Mouse (Mus musculus) CH12.LX (cell line): ENCODE data around the gene Ncoa6. TPM values are rescaled to one million over a fixed set of nuclear protein-coding genes. Genes with fewer than 3 reads are reported as not detected.
A peak's percentile ranks its signal among the peaks of the same experiment; 100 is the strongest.

Experiments
- DNase-seq: peaks from one replicate; pipeline ENCODE4 v3.0.0-alpha.2; 2013; ENCODE audit errors: extremely low read depth
- H3K27ac ChIP-seq: 2 replicates; pipeline ENCODE4 v1.5.1; 2012; ENCODE audit warnings: low read depth, mild to moderate bottlenecking, control low read depth, moderate library complexity; ENCODE audit not compliant: insufficient read depth
- H3K27me3 ChIP-seq: replicated peaks from 2 replicates; pipeline ENCODE3; 2012; ENCODE audit warnings: inconsistent platforms
- H3K36me3 ChIP-seq, 2 experiments: replicated peaks in 1 of 2; 2 replicates each; pipeline versions ENCODE3 to v1.6.1; 2012; ENCODE audit warnings: inconsistent platforms in 1 of 2, low read length in 1 of 2, mild to moderate bottlenecking in 1 of 2, mixed read lengths in 1 of 2, moderate library complexity in 1 of 2; ENCODE audit not compliant: control insufficient read depth in 1 of 2, insufficient read depth in 1 of 2
- H3K4me1 ChIP-seq, 2 experiments: 2 replicates each; pipeline ENCODE4 v1.6.1; 2012; ENCODE audit warnings: inconsistent platforms in 1 of 2, moderate library complexity in 1 of 2; ENCODE audit not compliant: insufficient read depth in 2 of 2, control insufficient read depth in 1 of 2
- H3K4me2 ChIP-seq: 2 replicates; pipeline ENCODE4 v1.6.1; 2012; ENCODE audit warnings: low read depth, mild to moderate bottlenecking, control low read depth; ENCODE audit not compliant: poor library complexity, insufficient read depth, severe bottlenecking
- H3K4me3 ChIP-seq, 3 experiments: fragments of 150-350 bp in 1 of 3; sonication (generic) in 1 of 3; replicated peaks in 1 of 3; 2 replicates each; pipeline versions ENCODE3 to v1.5.1; 2011 to 2012; ENCODE audit warnings: low read depth in 2 of 3, low read length in 2 of 3, mild to moderate bottlenecking in 2 of 3, moderate library complexity in 2 of 3, control low read depth in 1 of 3, improper control_type of control experiment in 1 of 3, inconsistent platforms in 1 of 3, mixed read lengths in 1 of 3; ENCODE audit not compliant: poor library complexity in 1 of 3
- H3K79me2 ChIP-seq: replicated peaks from 2 replicates; pipeline ENCODE4 v1.6.1; 2012; ENCODE audit warnings: mild to moderate bottlenecking, moderate library complexity; ENCODE audit not compliant: control insufficient read depth, poor library complexity, insufficient read depth, severe bottlenecking; ENCODE audit errors: extremely low read depth
- H3K9ac ChIP-seq: 2 replicates; pipeline ENCODE4 v1.6.1; 2012; ENCODE audit warnings: low read depth, mild to moderate bottlenecking, control low read depth, moderate library complexity; ENCODE audit not compliant: insufficient read depth
- H3K9me3 ChIP-seq: replicated peaks from 2 replicates; pipeline ENCODE3; 2012; ENCODE audit warnings: low read length, inconsistent platforms, mixed read lengths
- BHLHE40 ChIP-seq: IDR thresholded peaks from 2 replicates; pipeline ENCODE4 v1.6.1; 2011; ENCODE audit warnings: mild to moderate bottlenecking, low read depth, low read length, improper control_type of control experiment
- CTCF ChIP-seq, 2 experiments: IDR thresholded peaks in 1 of 2; conservative IDR thresholded peaks in 1 of 2; 2 replicates each; pipeline ENCODE4 v1.5.1; 2011 to 2012; ENCODE audit warnings: low read depth in 2 of 2, low read length in 2 of 2, improper control_type of control experiment in 1 of 2, inconsistent platforms in 1 of 2, mild to moderate bottlenecking in 1 of 2, moderate library complexity in 1 of 2
- E2F4 ChIP-seq: IDR thresholded peaks from 2 replicates; pipeline ENCODE4 v1.6.1; 2011; ENCODE audit warnings: low read depth, low read length, improper control_type of control experiment; ENCODE audit not compliant: insufficient replicate concordance
- ELF1 ChIP-seq: IDR thresholded peaks from 2 replicates; pipeline ENCODE4 v1.6.1; 2014; ENCODE audit warnings: low read depth, mild to moderate bottlenecking, inconsistent platforms, low read length, improper control_type of control experiment
- EP300 ChIP-seq: IDR thresholded peaks from 2 replicates; pipeline ENCODE4 v1.6.1; 2011; ENCODE audit warnings: low read length, improper control_type of control experiment
- ETS1 ChIP-seq: conservative IDR thresholded peaks from 2 replicates; pipeline ENCODE4 v1.6.1; 2012; ENCODE audit warnings: low read depth, mild to moderate bottlenecking, inconsistent platforms, low read length, improper control_type of control experiment, moderate library complexity
- GABPA ChIP-seq: IDR thresholded peaks from 2 replicates; pipeline ENCODE4 v1.6.1; 2012; ENCODE audit warnings: low read depth, low read length, improper control_type of control experiment, inconsistent platforms; ENCODE audit not compliant: insufficient replicate concordance
- HCFC1 ChIP-seq: IDR thresholded peaks from 2 replicates; pipeline ENCODE4 v1.6.1; 2012; ENCODE audit warnings: low read depth, mild to moderate bottlenecking, inconsistent platforms, low read length, improper control_type of control experiment
- IRF4 ChIP-seq: IDR thresholded peaks from 2 replicates; pipeline ENCODE4 v1.6.1; 2014; ENCODE audit warnings: low read depth, mild to moderate bottlenecking, inconsistent platforms, low read length, improper control_type of control experiment
- JUN ChIP-seq: IDR thresholded peaks from 2 replicates; pipeline ENCODE4 v1.6.1; 2011; ENCODE audit warnings: low read depth, mild to moderate bottlenecking, low read length, improper control_type of control experiment, moderate library complexity; ENCODE audit not compliant: insufficient read depth
- MAFK ChIP-seq: IDR thresholded peaks from 2 replicates; pipeline ENCODE4 v1.6.1; 2011; ENCODE audit warnings: low read length, improper control_type of control experiment; ENCODE audit not compliant: insufficient replicate concordance
- MEF2A ChIP-seq: IDR thresholded peaks from 2 replicates; pipeline ENCODE4 v1.6.1; 2014; ENCODE audit warnings: low read depth, mild to moderate bottlenecking, inconsistent platforms, low read length, improper control_type of control experiment, borderline replicate concordance
- MXI1 ChIP-seq: IDR thresholded peaks from 2 replicates; pipeline ENCODE4 v1.6.1; 2011; ENCODE audit warnings: mild to moderate bottlenecking, low read depth, low read length, improper control_type of control experiment
- NELFE ChIP-seq: IDR thresholded peaks from 2 replicates; pipeline ENCODE4 v1.6.1; 2011; ENCODE audit warnings: low read depth, low read length, improper control_type of control experiment
- PAX5 ChIP-seq: IDR thresholded peaks from 2 replicates; pipeline ENCODE4 v1.6.1; 2012; ENCODE audit warnings: low read length, inconsistent platforms, mixed read lengths
- POLR2A ChIP-seq: IDR thresholded peaks from 2 replicates; pipeline ENCODE4 v1.6.1; 2011; ENCODE audit warnings: low read depth, mild to moderate bottlenecking, improper control_type of control experiment, low read length
- POLR2AphosphoS2 ChIP-seq: IDR thresholded peaks from 2 replicates; pipeline ENCODE4 v1.6.1; 2011; ENCODE audit warnings: low read depth, low read length, improper control_type of control experiment
- RAD21 ChIP-seq: IDR thresholded peaks from 2 replicates; pipeline ENCODE4 v1.6.1; 2011; ENCODE audit warnings: low read depth, mild to moderate bottlenecking, low read length, improper control_type of control experiment, moderate library complexity
- SIN3A ChIP-seq: IDR thresholded peaks from 2 replicates; pipeline ENCODE4 v1.6.1; 2012; ENCODE audit warnings: low read length, improper control_type of control experiment, inconsistent platforms
- SMC3 ChIP-seq: IDR thresholded peaks from 2 replicates; pipeline ENCODE4 v1.6.1; 2011; ENCODE audit warnings: low read depth, low read length, improper control_type of control experiment
- TCF12 ChIP-seq: IDR thresholded peaks from 2 replicates; pipeline ENCODE4 v1.6.1; 2014; ENCODE audit warnings: low read depth, mild to moderate bottlenecking, inconsistent platforms, low read length, improper control_type of control experiment
- UBTF ChIP-seq: IDR thresholded peaks from 2 replicates; pipeline ENCODE4 v1.6.1; 2012; ENCODE audit warnings: low read depth, mild to moderate bottlenecking, inconsistent platforms, low read length, improper control_type of control experiment, moderate library complexity
- USF2 ChIP-seq: conservative IDR thresholded peaks from 2 replicates; pipeline ENCODE4 v1.6.1; 2011; ENCODE audit warnings: low read depth, low read length, improper control_type of control experiment
- ZC3H11A ChIP-seq: IDR thresholded peaks from 2 replicates; pipeline ENCODE4 v1.6.1; 2012; ENCODE audit warnings: low read depth, mild to moderate bottlenecking, inconsistent platforms, low read length, improper control_type of control experiment
- ZKSCAN1 ChIP-seq: IDR thresholded peaks from 2 replicates; pipeline ENCODE4 v1.6.1; 2012; ENCODE audit warnings: low read depth, inconsistent platforms, low read length, improper control_type of control experiment, borderline replicate concordance
- ZMIZ1 ChIP-seq: IDR thresholded peaks from 2 replicates; pipeline ENCODE4 v1.6.1; 2012; ENCODE audit warnings: low read depth, mild to moderate bottlenecking, inconsistent platforms, low read length, improper control_type of control experiment
- dilution Hi-C: fragments of 300-500 bp; cut with MboI; formaldehyde crosslinking; loops from 2 replicates; pipeline ENCODE4 v1.14.3; 2020; ENCODE audit warnings: low sequenced_read_pairs; ENCODE audit not compliant: extremely low pct_unique_long_range_greater_than_20kb, extremely low pct_ligation_motif_present
- in situ Hi-C: fragments of 300-500 bp; cut with MboI; formaldehyde crosslinking; loops from 3 replicates; pipeline ENCODE4 v1.14.3; 2019; ENCODE audit warnings: low sequenced_read_pairs, low pct_ligation_motif_present, low pct_unique_long_range_greater_than_20kb, mixed read lengths
- polyA plus RNA-seq: library from polyadenylated mRNA; unstranded; fragments of >175 nt; gene quantifications from 2 replicates; pipeline ENCODE4 v1.2.1, GENCODE M21; 2012; ENCODE audit warnings: low read depth; ENCODE audit not compliant: insufficient read length
- total RNA-seq, 2 experiments: library from RNA; depleted of rRNA; stranded (reverse); fragments of 300-350 nt in 1 of 2; fragments of >200 nt in 1 of 2; gene quantifications; 2 replicates each; pipeline ENCODE4 v1.2.3; 2012 to 2014

Gene Ncoa6
- total and polyA plus RNA-seq, 3 experiments = 5.4 to 20.6 (median 5.9) TPM

- peak; percentile 82; the same call in 1 of the 2 replicates for TF ChIP-seq MXI1
- TF ChIP-seq GABPA = no peak
- 0 out of 2 replicates have a peak, but pooled peaks have one; percentile 26 for TF ChIP-seq TCF12
- peak in 1 of 2 experiments; percentile 87; a peak in 2 of 4 replicates for TF ChIP-seq CTCF (conservative IDR thresholded peaks at IDR 0.05 in 1 of 2, IDR thresholded peaks at IDR 0.05 in 1 of 2; ENCODE audit: low read depth in 2 of 2, low read length in 2 of 2)
- TF ChIP-seq BHLHE40 = 0 out of 2 replicates have a peak, but pooled peaks have one; percentile 20
- TF ChIP-seq ZMIZ1 = no peak
- no peak for TF ChIP-seq PAX5
- TF ChIP-seq SMC3 = peak; percentile 77
- TF ChIP-seq JUN = no peak
- no peak for TF ChIP-seq ZC3H11A
- peak; percentile 51 for TF ChIP-seq ELF1
- no peak for TF ChIP-seq ETS1
- TF ChIP-seq, all 38 proteins: peak for 15
These were observed 44.0 kb upstream of the Ncoa6 start, which contains the start of the genes Acss2 and Ggt7 (continued) for GRCm38 (mm10) chr2:155517455-155518423.

GRCm38 (mm10) chr2:155515941-155516340 lies 42.2 kb upstream of the Ncoa6 start:
- no peak overlapping the region for H3K9ac ChIP-seq
- in situ Hi-C loops (loop anchor here (5.0 to 25.0 kb wide), 3 partner anchors 76 to 246 kb away; partner anchors contain the start of genes Gss and Procr), dilution Hi-C loops (no loop called here)
- no peaks in the 10 kb centered on the region for H3K79me2 ChIP-seq
- peaks cover 5 to 21% of the 10 kb centered on the region in 2 experiments; a peak in 3 of 4 replicates for H3K4me1 ChIP-seq
- H3K4me3 ChIP-seq = no peak overlapping the region
- no peak overlapping the region for H3K27ac ChIP-seq
- no peaks in the 10 kb centered on the region for H3K9me3 ChIP-seq
- H3K27me3 ChIP-seq = peaks cover 38% of the 10 kb centered on the region
- no peak overlapping the region for H3K4me2 ChIP-seq
- no peaks in the 10 kb centered on the region for H3K36me3 ChIP-seq
- TF ChIP-seq GABPA (no peak), UBTF (no peak), ELF1 (no peak), TCF12 (no peak), SIN3A (peak; percentile 46; the same call in 1 of the 2 replicates), E2F4 (no peak), SMC3 (peak; percentile 97), ETS1 (no peak), CTCF (conservative IDR thresholded peaks at IDR 0.05 in 1 of 2, IDR thresholded peaks at IDR 0.05 in 1 of 2; ENCODE audit: low read depth in 2 of 2, low read length in 2 of 2) (peak; percentile 95 to 96), MXI1 (no peak), IRF4 (no peak), USF2 (no peak), ZKSCAN1 (no peak), ZC3H11A (peak; percentile 67; the same call in 1 of the 2 replicates), NELFE (no peak), EP300 (no peak), PAX5 (no peak), POLR2AphosphoS2 (no peak), MAFK (no peak), RAD21 (peak; percentile 94), POLR2A (no peak), HCFC1 (no peak), MEF2A (no peak)
- DNase-seq = peak; percentile 54
